Mouse (Mus musculus) limb, embryonic 11.5 days (tissue): Measurements from ENCODE around the gene Prkce. TPM values are rescaled to one million over a fixed set of nuclear protein-coding genes. Genes with fewer than 3 reads are reported as not detected.

Experiments used
- ATAC-seq: fragments of 200-750 bp; cut with Nextera tagmentation; 2 replicates; pipeline ENCODE4 v1.8.0; 2017; ENCODE audit warnings: low read depth; ENCODE audit not compliant: insufficient number of reproducible peaks, low FRiP score, low TSS enrichment
- DNase-seq: peaks from one replicate; pipeline ENCODE4 v3.0.0-alpha.2; 2015; ENCODE audit warnings: low spot score
- H3K27ac ChIP-seq: fragments of 300-500 bp; sonication (generic); replicated peaks from 2 replicates; pipeline ENCODE4 v1.5.1; 2014; ENCODE audit warnings: low read depth, mild to moderate bottlenecking, low read length
- H3K27me3 ChIP-seq: fragments of 300-500 bp; sonication (generic); 2 replicates; pipeline ENCODE4 v1.6.1; 2014; ENCODE audit warnings: mild to moderate bottlenecking, low read length, mixed read lengths; ENCODE audit not compliant: control insufficient read depth, insufficient read depth
- H3K36me3 ChIP-seq: fragments of 300-500 bp; sonication (generic); 2 replicates; pipeline ENCODE4 v1.6.1; 2014; ENCODE audit warnings: mild to moderate bottlenecking, low read length, moderate library complexity, mixed read lengths; ENCODE audit not compliant: control insufficient read depth, insufficient read depth
- H3K4me1 ChIP-seq: fragments of 300-500 bp; sonication (generic); 2 replicates; pipeline ENCODE4 v1.6.1; 2014; ENCODE audit warnings: low read length, mixed read lengths; ENCODE audit not compliant: control insufficient read depth, insufficient read depth
- H3K4me2 ChIP-seq: fragments of 300-500 bp; sonication (generic); 2 replicates; pipeline ENCODE4 v1.6.1; 2014; ENCODE audit warnings: low read depth, mild to moderate bottlenecking, moderate library complexity; ENCODE audit not compliant: severe bottlenecking
- H3K4me3 ChIP-seq: fragments of 300-500 bp; sonication (generic); 2 replicates; pipeline ENCODE4 v1.5.1; 2014; ENCODE audit warnings: low read depth, low read length
- H3K9ac ChIP-seq: fragments of 300-500 bp; sonication (generic); 2 replicates; pipeline ENCODE4 v1.6.1; 2014; ENCODE audit warnings: mild to moderate bottlenecking, low read length
- H3K9me3 ChIP-seq: fragments of 300-500 bp; sonication (generic); 2 replicates; pipeline ENCODE4 v1.6.1; 2016; ENCODE audit warnings: low read length; ENCODE audit not compliant: control insufficient read depth
- WGBS: fragments of 180-500 bp; shearing (Covaris S2); extraction: QIAGEN DNeasy Blood & Tissue Kit; methylation state at CpG from one replicate; pipeline ENCODE4 v1.1.7; 2014; 5-methylcytosine and 5-hydroxymethylcytosine counted together
- polyA plus RNA-seq: library from polyadenylated mRNA; unstranded; fragments of >200 nt; fragmentation: Nextera tagmentation; extraction: Ambion mirVana; gene quantifications from 2 replicates; pipeline ENCODE4 v1.2.1, GENCODE M21; 2014

The Prkce gene
- polyA plus RNA-seq, 1 experiment from 2014 or later: 5.1 TPM

DNA sequence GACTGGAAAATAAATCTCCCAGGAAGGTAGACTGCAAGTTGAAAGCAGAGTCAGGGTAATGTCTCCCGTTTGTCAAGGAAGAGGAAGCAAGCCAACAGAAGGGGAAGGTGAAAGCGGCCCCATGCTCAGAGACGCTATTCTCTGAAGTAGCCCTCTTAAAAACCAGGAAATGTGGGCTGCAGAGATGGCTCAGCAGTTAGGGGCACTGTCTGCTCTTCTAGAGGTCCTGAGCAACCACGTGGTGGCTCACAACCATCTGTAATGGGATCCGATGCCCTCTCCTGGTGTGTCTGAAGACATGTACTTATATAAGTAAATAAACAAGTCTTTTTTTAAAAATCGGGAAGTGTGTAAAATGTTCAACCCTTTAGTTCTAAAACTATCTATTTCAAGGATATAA, 327.3 kb downstream of the Prkce start:
- Histone ChIP-seq H3K27me3 (no peaks in the 10 kb centered on the region), H3K36me3 (no peaks in the 10 kb centered on the region; the same call in 1 of the 2 replicates), H3K4me1 (peaks cover 9% of the 10 kb centered on the region), H3K9ac (no peak overlapping the region), H3K27ac (no peak overlapping the region), H3K4me3 (no peak overlapping the region), H3K9me3 (no peaks in the 10 kb centered on the region), H3K4me2 (no peak overlapping the region)
- WGBS: 73% methylated on average over 6 of the region's 6 CpGs
- DNase-seq (no peak), ATAC-seq (no peak)

DNA sequence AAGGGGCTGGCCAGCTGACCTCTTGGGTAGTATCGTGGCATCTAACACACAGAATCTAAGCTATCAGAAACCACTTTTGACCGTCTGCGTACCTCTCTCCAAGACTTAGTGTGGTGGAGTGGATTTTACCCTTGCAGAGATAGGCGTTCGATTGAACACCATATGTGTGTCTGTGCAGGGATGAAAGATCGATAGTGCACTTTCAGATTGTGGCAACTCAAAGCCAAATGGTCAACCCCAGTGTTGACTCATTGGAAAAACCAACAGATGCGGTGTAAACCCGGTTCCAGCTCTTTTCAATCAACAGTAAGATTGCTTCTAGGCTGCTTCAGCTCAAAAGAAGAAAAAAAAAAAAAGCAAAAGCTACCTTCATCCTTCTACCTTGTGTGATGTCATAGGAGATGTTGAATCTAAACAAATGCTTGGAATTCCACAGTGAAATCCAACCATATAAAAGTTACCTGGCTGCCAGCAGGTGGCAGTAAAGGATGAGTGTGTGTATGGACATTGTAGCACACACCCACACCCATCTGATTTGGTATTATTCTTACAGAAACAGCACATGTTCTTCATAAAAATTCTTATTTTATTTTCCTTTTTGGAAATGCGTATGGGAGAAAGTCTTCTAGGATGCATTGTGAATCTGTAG, 328.7 kb downstream of the Prkce start:
- H3K36me3 ChIP-seq: no peaks in the 10 kb centered on the region; the same call in 1 of the 2 replicates
- DNase-seq (peak; percentile 60), ATAC-seq (no peak)
- no peak overlapping the region for H3K9ac ChIP-seq
- no peaks in the 10 kb centered on the region for H3K27me3 ChIP-seq
- WGBS: 86% methylated on average over 9 of the region's 9 CpGs
- H3K9me3 ChIP-seq: no peaks in the 10 kb centered on the region
- H3K27ac ChIP-seq: no peak overlapping the region
- no peak overlapping the region for H3K4me2 ChIP-seq
- H3K4me3 ChIP-seq: no peak overlapping the region
- peaks cover 9% of the 10 kb centered on the region for H3K4me1 ChIP-seq

DNA sequence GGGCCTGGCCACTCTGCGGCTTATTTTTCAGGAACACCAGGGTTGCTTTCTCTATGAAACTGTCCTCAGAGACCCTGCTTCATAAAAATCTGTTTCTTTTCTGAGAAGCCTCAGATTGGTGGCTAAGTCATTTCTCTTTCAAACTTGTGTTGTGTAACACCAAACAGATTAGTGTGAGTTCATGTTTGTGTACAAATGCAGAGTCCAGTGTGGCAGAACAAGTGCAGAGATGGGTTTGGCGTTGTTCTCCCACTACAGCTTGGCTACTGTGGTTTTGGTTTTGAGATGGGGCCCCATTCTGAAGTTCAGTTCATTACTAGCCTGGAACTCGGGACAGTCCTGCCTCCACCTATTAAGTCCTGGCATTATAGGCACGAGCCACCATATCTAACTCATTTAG, 329.7 kb downstream of the Prkce start:
- ATAC-seq (no peak), DNase-seq (no peak)

DNA sequence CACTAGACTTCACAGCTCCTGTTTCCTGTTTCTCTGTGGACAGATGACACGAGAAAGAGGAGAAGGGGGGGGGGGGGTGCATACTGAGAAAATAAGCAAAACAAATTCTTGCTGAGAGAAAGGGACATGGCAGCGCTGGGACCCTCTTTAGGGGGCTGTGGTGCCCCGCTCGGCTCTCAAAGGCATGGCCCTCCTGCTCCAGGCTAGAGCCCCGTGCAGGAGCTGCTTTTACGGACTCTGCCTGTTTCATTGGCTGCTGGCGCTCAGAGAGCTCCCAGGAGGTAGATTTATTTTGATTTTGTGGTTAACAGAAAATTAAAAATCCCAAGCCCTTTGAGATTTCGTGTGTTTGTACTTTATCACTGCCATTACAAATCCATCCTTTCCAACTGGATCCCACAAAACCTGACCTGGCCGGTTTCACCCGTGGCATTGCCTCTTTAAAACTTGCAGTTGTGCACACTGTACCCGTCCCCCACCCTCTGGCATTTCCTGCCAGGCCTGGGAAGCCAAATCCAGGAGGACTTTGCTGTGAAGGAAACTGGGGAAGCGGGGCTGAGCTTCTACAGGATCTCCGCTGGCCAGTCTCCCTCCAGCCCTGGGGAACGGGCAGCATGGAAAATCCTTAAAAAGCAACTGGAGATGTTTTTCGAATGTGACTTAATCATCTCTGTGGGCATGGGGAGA, 331.9 kb downstream of the Prkce start:
- Histone ChIP-seq H3K27me3 (no peaks in the 10 kb centered on the region), H3K9me3 (no peaks in the 10 kb centered on the region), H3K36me3 (no peaks in the 10 kb centered on the region; the same call in 1 of the 2 replicates), H3K9ac (peak overlapping the region; percentile 22; the same call in 1 of the 2 replicates), H3K4me3 (no peak overlapping the region), H3K4me1 (peaks cover 5% of the 10 kb centered on the region), H3K27ac (peak overlapping the region; percentile 32), H3K4me2 (no peak overlapping the region)
- DNase-seq (peak; percentile 56), ATAC-seq (0 out of 2 replicates have a peak, but pooled peaks have one; percentile 39)
- 49% methylated on average over 15 of the region's 15 CpGs for WGBS

More for the DNA sequence above, 329.7 kb downstream of the Prkce start:
- Histone ChIP-seq H3K27me3 (no peaks in the 10 kb centered on the region), H3K9me3 (no peaks in the 10 kb centered on the region), H3K4me2 (no peak overlapping the region), H3K4me1 (peaks cover 9% of the 10 kb centered on the region), H3K27ac (no peak overlapping the region), H3K36me3 (no peaks in the 10 kb centered on the region; the same call in 1 of the 2 replicates), H3K9ac (no peak overlapping the region), H3K4me3 (no peak overlapping the region)
- 72% methylated on average over 4 of the region's 4 CpGs for WGBS

- no peaks in the 10 kb centered on the region; the same call in 1 of the 2 replicates for H3K36me3 ChIP-seq
- no peaks in the 10 kb centered on the region for H3K9me3 ChIP-seq
- no peak overlapping the region for H3K27ac ChIP-seq
- H3K9ac ChIP-seq: no peak overlapping the region
- no peak overlapping the region for H3K4me2 ChIP-seq
- DNase-seq (no peak), ATAC-seq (no peak)
- 87% methylated on average over 4 of the region's 4 CpGs for WGBS
- peaks cover 5% of the 10 kb centered on the region for H3K4me1 ChIP-seq
- H3K4me3 ChIP-seq: no peak overlapping the region
- H3K27me3 ChIP-seq: no peaks in the 10 kb centered on the region
These were observed 333.8 kb downstream of the Prkce start for GRCm38 (mm10) chr17:86501393-86501792.

- H3K27ac ChIP-seq: no peak overlapping the region
- no peaks in the 10 kb centered on the region for H3K27me3 ChIP-seq
- H3K36me3 ChIP-seq: no peaks in the 10 kb centered on the region; the same call in 1 of the 2 replicates
- ATAC-seq (no peak), DNase-seq (no peak)
- H3K9ac ChIP-seq: no peak overlapping the region
- H3K4me2 ChIP-seq: no peak overlapping the region
- no peaks in the 10 kb centered on the region for H3K9me3 ChIP-seq
- no peak overlapping the region for H3K4me3 ChIP-seq
- H3K4me1 ChIP-seq: peaks cover 5% of the 10 kb centered on the region
- WGBS: 92% methylated on average over 9 of the region's 9 CpGs
These were observed 335.8 kb downstream of the Prkce start for GRCm38 (mm10) chr17:86503208-86503897.

DNA sequence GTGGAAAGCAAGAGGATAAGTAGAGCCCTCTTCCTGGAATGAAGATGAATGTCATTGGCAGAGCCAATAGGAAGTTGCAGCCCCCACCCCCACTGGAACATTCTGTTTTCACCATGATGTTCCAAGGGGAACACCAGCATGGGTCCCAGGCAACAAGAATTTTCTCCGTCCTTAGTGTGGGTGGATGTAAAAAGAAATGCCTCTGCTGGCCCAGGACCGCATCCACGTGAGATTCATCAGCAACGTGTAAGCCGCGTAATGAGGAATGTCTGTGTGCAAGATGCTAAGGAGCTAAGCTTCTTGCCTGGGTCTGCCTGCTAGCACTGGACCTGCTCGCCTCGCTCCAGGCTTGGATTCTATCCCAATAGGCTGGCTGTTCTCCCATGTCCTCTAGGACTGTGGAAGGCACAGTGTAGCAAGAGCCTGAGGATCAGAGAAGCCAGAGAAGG, 337.6 kb downstream of the Prkce start, which contains the start of gene Gm10309:
TSS of gene Gm10309 (minus strand) at position 50 of the 449 bp plus-strand sequence.
- Histone ChIP-seq H3K9ac (no peak within 1 kb of the TSS), H3K27me3 (no peaks in the 10 kb centered on the region), H3K4me2 (no peak within 1 kb of the TSS), H3K27ac (no peak within 1 kb of the TSS), H3K36me3 (no peaks in the 10 kb centered on the region), H3K4me1 (no peaks in the 10 kb centered on the region), H3K4me3 (no peak within 1 kb of the TSS), H3K9me3 (no peaks in the 10 kb centered on the region)
- 92% methylated on average over 8 of the region's 8 CpGs for WGBS
- ATAC-seq (no peak), DNase-seq (no peak)

- H3K36me3 ChIP-seq: no peaks in the 10 kb centered on the region
- DNase-seq: no peak
- no peak overlapping the region for H3K27ac ChIP-seq
- no peaks in the 10 kb centered on the region for H3K9me3 ChIP-seq
- no peak overlapping the region for H3K4me3 ChIP-seq
- no peak overlapping the region for H3K4me2 ChIP-seq
- H3K9ac ChIP-seq: no peak overlapping the region
- no peak for ATAC-seq
- H3K27me3 ChIP-seq: no peaks in the 10 kb centered on the region
- WGBS: 82% methylated on average over 5 of the region's 5 CpGs
- H3K4me1 ChIP-seq: no peaks in the 10 kb centered on the region
These were observed 339.3 kb downstream of the Prkce start for GRCm38 (mm10) chr17:86506881-86507280.
